Mouse (Mus musculus) lung, postnatal 4 days (tissue): ENCODE data around the gene Sdk2.

Experiments
- DNase-seq, 2 experiments: peaks; one replicate each; pipeline ENCODE4 v3.0.0; 2021

Sdk2 gene

GRCm38 (mm10) chr11:114044373-114044772 lies 22.5 kb downstream of the Sdk2 start:
- no peak for DNase-seq

- DNase-seq: no peak
Measured at GRCm38 (mm10) chr11:114043530-114043929, 23.3 kb downstream of the Sdk2 start.

DNA sequence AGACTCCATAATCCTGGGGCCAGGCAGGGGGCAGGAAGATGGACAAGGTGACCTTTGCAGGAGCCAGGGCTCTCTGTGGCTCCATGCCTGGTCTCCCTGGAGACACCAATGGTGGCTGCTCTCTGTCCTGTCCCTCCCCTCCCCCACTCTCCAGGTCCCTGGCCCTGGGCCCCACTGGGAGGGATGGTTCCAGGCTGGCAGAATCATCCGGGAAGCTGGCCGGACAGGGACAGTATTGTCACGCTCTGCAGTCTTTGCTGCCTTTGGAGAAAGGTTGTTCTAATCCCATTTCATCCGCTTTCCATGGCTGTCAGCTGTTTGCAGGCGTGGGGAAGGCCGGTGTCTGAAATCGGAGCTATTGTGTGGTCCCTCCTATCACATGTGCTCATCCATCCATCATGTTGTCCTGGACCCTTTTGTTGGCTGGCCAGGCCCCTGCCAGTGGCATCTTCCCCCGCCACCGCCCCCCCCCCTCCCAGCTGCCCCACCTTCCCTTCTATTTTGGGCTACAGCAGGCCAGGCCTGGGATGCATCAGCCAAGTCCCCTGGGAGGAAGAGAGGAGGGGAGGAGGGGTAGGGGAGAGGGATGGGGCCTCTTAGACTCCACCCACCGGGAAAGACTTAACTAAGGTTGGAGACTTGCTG lies 26.3 kb downstream of the Sdk2 start:
- peak; percentile 8 to 31 for DNase-seq

DNA sequence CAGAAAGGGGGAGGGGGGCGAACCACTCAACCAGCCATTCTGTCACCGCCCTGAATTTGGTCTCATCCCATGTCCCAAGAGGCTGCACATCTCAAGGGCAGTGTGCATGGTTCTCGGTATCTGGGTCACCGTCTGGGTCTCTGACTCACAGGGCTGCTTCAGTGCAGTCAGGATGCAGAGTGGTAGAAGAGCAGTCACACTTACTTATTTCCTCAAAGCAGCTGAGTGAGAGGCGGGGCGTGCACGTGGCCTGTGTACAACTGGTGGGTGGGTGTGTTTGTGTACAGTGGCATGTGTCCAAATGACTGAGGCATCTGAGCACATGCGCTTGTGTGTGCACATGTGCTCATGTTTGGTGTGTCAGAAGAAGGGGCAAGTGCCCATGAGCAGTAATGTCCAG lies 28.8 kb downstream of the Sdk2 start:
- peak; percentile 39 to 70 for DNase-seq

GRCm38 (mm10) chr11:114031491-114031890 lies 35.4 kb downstream of the Sdk2 start:
- no peak for DNase-seq

GRCm38 (mm10) chr11:114030214-114030613 lies 36.6 kb downstream of the Sdk2 start:
- DNase-seq: no peak

GRCm38 (mm10) chr11:114028512-114028911 lies 38.3 kb downstream of the Sdk2 start:
- DNase-seq: peak; percentile 43 to 81

- peak in 1 of 2 experiments; percentile 53 for DNase-seq
Measured at GRCm38 (mm10) chr11:114028021-114028420, 38.8 kb downstream of the Sdk2 start.

DNA sequence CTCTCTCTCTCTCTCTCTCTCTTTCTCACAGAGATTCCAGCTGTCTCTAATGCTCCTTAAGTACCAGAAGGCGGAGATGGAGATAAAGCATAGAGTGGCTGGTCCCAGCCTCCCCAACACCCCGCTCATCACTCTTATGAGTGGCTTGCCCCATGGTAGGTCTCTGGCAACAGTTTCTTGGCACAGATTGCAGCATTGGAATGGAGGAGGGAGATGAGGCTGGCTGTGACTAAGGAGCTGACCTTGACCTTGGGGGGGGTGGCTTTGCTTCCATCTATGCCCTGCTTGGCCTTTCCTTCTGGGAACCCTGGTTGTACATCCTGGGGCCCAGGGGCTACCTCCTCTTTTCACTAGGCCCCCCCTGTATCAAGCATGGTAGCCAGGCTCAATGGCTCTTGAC lies 41.8 kb downstream of the Sdk2 start:
- no peak for DNase-seq

DNA sequence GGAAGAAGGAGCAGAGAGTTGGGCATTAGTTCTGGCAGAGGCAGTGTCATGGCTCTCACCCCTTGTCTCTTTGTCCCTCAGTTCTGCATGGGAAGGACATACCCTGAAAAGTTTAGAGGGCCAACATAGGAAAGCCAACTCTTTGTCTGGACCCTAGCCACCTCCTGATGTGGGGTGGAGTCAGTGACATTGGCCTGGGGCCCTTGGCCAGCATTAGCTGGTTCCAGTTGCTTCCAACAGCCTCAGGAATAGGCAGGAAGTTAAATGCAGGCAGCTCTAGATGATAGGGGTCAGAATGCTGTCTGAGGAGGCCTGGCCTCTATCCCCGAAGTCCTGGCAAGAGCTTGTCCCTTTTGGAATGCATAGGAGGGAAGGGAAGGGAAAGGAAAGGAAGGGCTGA lies 42.9 kb downstream of the Sdk2 start:
- peak; percentile 18 to 63 for DNase-seq

DNA sequence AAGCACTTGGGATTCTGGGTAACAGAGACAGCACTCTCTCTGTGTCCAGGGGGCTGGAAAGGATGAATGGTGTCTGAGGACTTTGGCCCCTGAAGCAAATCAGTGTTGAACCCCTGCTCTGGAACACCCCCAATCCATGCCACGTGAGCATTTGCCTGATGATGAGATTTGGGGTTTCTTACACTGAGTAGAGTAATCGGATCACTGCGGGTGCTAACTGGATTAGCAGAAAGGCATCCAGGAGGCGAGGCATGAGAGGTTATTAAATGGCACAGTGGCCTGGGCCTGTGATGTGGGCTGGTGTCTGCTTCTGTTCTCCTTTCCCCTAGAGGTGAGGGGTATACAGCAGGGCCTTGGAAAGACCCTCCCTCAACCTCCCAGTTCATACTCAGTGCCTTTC lies 44.7 kb downstream of the Sdk2 start:
- no peak for DNase-seq

GRCm38 (mm10) chr11:114019087-114019486 lies 47.8 kb downstream of the Sdk2 start:
- no peak for DNase-seq

DNA sequence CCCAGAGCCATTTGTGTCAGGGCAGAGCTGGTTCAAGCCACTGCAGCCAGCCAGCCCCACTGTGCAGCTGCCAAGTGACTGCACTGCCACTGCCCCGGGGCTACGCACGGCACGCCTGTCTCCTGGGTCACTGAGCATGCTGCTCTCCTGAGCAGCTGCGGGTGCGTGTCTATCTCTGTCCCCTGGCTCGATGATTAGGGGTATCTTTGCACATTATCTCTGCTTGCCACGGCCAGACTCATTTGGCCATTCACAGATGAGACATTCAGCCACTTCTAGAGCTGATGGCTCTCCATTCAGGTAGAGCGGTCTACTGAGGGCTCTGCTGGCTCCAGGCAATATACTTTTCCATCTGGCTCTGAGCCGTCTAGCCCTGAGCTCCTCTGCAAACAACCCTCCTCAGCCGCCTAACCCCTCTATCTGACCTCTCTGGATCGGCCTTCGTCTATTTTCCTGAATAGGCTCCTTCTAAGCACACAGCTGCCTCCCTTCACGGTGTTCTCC lies 49.9 kb downstream of the Sdk2 start:
- no peak for DNase-seq

GRCm38 (mm10) chr11:114016108-114016888 lies 50.5 kb downstream of the Sdk2 start:
- DNase-seq: no peak

DNA sequence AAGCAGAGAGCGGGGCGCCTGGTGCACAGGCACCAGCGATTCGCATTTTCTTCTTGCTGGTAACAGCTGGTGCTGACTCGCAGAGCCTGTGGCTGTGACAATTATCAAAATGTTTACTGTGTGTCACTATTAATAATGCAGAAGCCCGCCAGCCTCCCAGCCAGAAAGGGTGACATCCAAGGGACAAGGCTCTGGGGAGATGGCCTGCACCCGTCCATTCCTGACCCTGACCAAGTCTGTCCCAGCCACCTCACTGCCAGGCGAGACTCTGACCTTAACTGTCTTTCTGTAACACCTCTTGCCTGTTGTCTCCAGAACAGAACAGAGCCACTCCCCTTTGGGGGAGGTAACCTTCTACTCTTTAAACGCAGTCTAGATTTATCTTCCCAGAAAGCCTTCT lies 55.3 kb downstream of the Sdk2 start:
- DNase-seq: peak in 1 of 2 experiments; percentile 56

- DNase-seq: no peak
Measured at GRCm38 (mm10) chr11:114005879-114006278, 61.0 kb downstream of the Sdk2 start.

DNA sequence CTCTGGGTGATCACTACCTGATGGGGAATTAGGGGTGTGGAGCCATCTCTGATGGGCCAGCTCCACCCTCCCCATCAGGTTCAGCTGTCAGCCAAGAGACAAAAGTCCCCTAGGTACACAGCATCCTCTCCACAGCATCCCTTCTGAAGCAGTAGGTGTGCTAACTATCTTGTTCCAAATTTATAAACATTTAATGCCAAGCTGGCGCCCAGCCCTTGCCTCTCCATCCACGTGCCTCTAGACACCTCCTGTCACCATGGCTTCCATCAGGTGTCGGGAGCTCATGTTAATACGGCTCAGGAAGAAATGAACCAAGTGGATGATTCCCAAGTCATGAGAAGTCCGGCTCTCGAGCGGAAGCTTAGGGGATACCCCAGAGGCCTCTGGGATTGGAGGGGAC lies 62.2 kb downstream of the Sdk2 start:
- DNase-seq: no peak

- peak; percentile 68 to 89 for DNase-seq
Measured at GRCm38 (mm10) chr11:114003195-114003594, 63.7 kb downstream of the Sdk2 start.

DNA sequence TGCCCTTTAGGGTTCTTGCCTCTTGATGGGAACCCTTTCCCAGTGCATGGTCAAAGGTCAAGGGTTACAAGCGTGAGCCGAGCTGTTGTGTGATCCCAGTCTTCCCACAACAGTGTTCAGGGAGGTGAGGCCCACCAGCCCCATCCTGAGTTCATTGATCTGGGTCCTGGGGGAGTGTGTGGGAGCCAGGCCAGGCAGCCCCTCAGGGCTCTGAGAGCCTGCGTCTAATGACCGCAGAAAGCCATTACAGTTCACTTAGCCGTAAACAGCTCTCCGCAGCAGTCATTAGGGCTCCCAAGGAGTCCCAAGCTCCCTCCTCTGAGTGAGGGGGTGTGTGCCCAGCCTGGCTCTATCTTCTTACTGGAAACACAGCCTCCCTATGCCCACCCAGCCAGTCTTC lies 66.8 kb downstream of the Sdk2 start:
- no peak for DNase-seq

GRCm38 (mm10) chr11:113998702-113999101 lies 68.1 kb downstream of the Sdk2 start:
- peak in 1 of 2 experiments; percentile 38 for DNase-seq

GRCm38 (mm10) chr11:113993921-113994320 lies 72.9 kb downstream of the Sdk2 start:
- DNase-seq: no peak

GRCm38 (mm10) chr11:113992894-113993293 lies 74.0 kb downstream of the Sdk2 start:
- DNase-seq: no peak

GRCm38 (mm10) chr11:113991886-113992285 lies 75.0 kb downstream of the Sdk2 start:
- DNase-seq: no peak

DNA sequence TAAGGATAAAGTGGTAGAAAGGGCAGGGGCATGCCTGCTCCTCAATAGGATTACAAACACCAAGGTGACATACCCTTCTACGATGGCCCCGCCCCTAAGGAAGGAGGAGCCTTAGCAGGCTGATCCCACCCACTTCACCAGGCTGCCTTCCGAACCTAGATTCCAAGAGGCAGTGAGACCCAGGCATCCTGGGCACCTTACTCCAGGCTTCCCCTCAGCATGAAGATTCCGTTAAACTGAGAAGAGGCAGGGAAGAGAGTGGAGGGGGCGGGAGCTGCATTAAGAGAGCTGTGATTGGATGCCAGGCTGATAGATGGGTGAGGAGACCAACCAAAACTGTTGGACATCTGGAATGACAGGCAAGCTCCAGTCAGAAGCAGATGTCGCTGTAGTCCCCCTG lies 76.4 kb downstream of the Sdk2 start:
- DNase-seq: peak; percentile 67 to 73
